Mouse (Mus musculus) B cell, adult 62 days (primary cell): ENCODE results near the gene Ccdc188. TPM values are rescaled to one million over a fixed set of nuclear protein-coding genes. Genes with fewer than 3 reads are reported as not detected.

Experiments used
- total RNA-seq: library from RNA; stranded (reverse); gene quantifications from 4 replicates; pipeline ENCODE4 v1.2.4, GENCODE M21; 2023

The Ccdc188 gene
- not detected in 4 replicates for total RNA-seq

GRCm38 (mm10) chr16:18217579-18217978, at the start of gene Ccdc188:
Gene Ccdc188 (plus strand): TSS chr16:18217879.

GRCm38 (mm10) chr16:18234671-18235388, 17.2 kb downstream of the Ccdc188 start, which contains the start of gene Zdhhc8:
Gene Zdhhc8 (minus strand): TSS chr16:18235136.

GRCm38 (mm10) chr16:18248433-18249363, 31.0 kb downstream of the Ccdc188 start, which contains the start of the genes Trmt2a and Ranbp1:
Gene Trmt2a (plus strand): TSS chr16:18248679.
Gene Ranbp1 (minus strand): TSS chr16:18248732.

GRCm38 (mm10) chr16:18258221-18258620, 40.5 kb downstream of the Ccdc188 start, which contains the start of gene Gm49776:
Gene Gm49776 (minus strand): TSS chr16:18258321.

Other genes with a start within 250 kb of the Ccdc188 start
- not detected in 4 replicates for gene Vpreb2, start 237.5 kb upstream of the Ccdc188 start, total RNA-seq
- gene Dgcr6, start 165.0 kb upstream of the Ccdc188 start, total RNA-seq, result 19.8 to 24.5 TPM (median 22.1 TPM) in 4 replicates
- 8.8 to 15.6 TPM (median 12.1 TPM) in 4 replicates for gene Prodh, start 127.7 kb upstream of the Ccdc188 start, total RNA-seq
- not detected in 4 replicates for gene Rtn4r, start 90.2 kb upstream of the Ccdc188 start, total RNA-seq
- gene Zdhhc8, start 17.3 kb downstream of the Ccdc188 start, total RNA-seq, result 21.8 to 27.4 TPM (median 26.0 TPM) in 4 replicates
- 142 to 160 TPM (median 149 TPM) in 4 replicates for gene Trmt2a, start 30.8 kb downstream of the Ccdc188 start, total RNA-seq
- 102 to 113 TPM (median 106 TPM) in 4 replicates for gene Ranbp1, start 30.9 kb downstream of the Ccdc188 start, total RNA-seq
- gene Gm49776, start 40.4 kb downstream of the Ccdc188 start, total RNA-seq, result not detected in 4 replicates
- gene Dgcr8, start 71.4 kb downstream of the Ccdc188 start, total RNA-seq, result 35.2 to 42.1 TPM (median 37.9 TPM) in 4 replicates
- gene Tango2, start 130.2 kb downstream of the Ccdc188 start, total RNA-seq, result 27.1 to 37.4 TPM (median 31.0 TPM) in 4 replicates
- 4.4 to 7.0 TPM (median 6.1 TPM) in 4 replicates for gene Arvcf, start 130.3 kb downstream of the Ccdc188 start, total RNA-seq
- 16.0 to 20.5 TPM (median 20.2 TPM) in 4 replicates for gene Txnrd2, start 208.5 kb downstream of the Ccdc188 start, total RNA-seq
- 14.3 to 15.3 TPM (median 15.2 TPM) in 4 replicates for gene Comt, start 209.0 kb downstream of the Ccdc188 start, total RNA-seq